Mouse (Mus musculus): ENCODE results near the gene Tm2d3. TPM values are rescaled to one million over a fixed set of nuclear protein-coding genes. Genes with fewer than 3 reads are reported as not detected.
A peak's percentile ranks its signal among the peaks of the same experiment; 100 is the strongest.

Tm2d3 gene
- polyA plus RNA-seq, 1 experiment from 2014 or later = 75.4 TPM

DNA sequence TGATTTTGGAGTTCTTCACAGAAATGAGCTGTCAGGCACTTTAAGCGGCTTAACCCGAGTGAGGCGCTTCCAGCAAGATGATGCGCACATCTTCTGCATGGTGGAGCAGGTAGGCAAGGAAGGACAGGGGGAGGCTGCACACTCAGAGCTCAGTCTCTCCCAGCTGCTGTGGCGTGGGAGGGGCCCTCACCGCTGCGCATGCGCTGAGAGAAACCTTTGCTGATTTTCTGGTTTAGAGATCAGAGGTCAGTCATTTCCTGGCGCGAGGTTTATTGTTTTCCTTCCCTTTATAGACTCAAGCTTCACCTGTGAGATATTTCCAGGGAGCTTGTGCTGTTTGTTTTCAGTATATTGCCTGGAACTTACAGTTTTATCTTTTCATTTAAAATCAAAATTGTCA is 12.9 kb upstream of the Tm2d3 start:
- H3K4me2 ChIP-seq (replicated peaks) = no peak overlapping the region
- no peak overlapping the region for H3K9ac ChIP-seq
- H3K4me1 ChIP-seq = no peaks in the 10 kb centered on the region
- H3K27me3 ChIP-seq = no peaks in the 10 kb centered on the region
- H3K36me3 ChIP-seq = peaks cover 7% of the 10 kb centered on the region; the same call in 1 of the 2 replicates
- no peaks in the 10 kb centered on the region for H3K9me3 ChIP-seq (replicated peaks)
- no peak overlapping the region for H3K4me3 ChIP-seq (replicated peaks)
- H3K27ac ChIP-seq (replicated peaks) = no peak overlapping the region
- ATAC-seq (ENCODE audit: insufficient number of reproducible peaks, low FRiP score, low TSS enrichment, low read depth) = no peak
- WGBS = 73% methylated on average over 10 of the region's 10 CpGs

DNA sequence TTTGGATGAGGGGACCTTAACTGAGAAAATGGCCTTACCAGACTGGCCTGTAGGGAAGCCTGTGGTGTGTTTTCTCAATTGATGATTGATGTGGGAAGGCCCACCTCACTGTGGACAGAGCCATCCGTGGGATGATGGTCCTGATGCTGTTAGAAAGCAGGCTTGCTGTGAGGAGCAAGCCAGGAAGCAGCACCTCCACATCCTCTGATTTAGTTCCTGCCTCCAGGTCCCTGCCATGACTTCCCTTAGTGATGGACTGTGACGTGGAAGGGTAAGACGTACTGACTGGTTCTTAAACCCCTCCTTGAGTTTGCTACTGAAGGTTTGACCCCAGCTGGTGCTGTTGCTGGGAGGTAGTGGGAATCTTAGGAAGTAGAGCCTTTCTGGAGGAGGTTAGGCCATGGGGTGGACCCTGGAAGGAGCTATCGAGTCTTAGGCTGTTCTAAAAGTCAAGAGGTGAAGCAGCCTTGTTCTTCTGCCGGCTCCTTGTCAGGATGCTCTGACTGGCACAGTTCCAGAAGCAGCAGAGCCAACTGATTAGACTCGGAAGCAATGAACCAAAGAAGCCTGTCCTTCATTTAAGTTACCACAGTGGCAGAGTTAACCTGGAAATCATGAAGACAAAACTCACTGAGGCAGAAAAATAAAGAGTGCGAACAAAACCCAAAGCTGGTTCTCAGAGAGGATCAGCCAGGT is 11.9 kb upstream of the Tm2d3 start:
- no peak overlapping the region for H3K27ac ChIP-seq (replicated peaks)
- WGBS = 64% methylated on average over 7 of the region's 7 CpGs
- H3K4me1 ChIP-seq = no peaks in the 10 kb centered on the region
- H3K4me2 ChIP-seq (replicated peaks) = no peak overlapping the region
- H3K4me3 ChIP-seq (replicated peaks) = no peak overlapping the region
- peaks cover 8% of the 10 kb centered on the region; the same call in 1 of the 2 replicates for H3K36me3 ChIP-seq
- no peak for ATAC-seq (ENCODE audit: insufficient number of reproducible peaks, low FRiP score, low TSS enrichment, low read depth)
- H3K9ac ChIP-seq = no peak overlapping the region
- no peaks in the 10 kb centered on the region for H3K9me3 ChIP-seq (replicated peaks)
- H3K27me3 ChIP-seq = no peaks in the 10 kb centered on the region

GRCm38 (mm10) chr7:65681166-65681565 is 9.8 kb upstream of the Tm2d3 start:
- ATAC-seq (ENCODE audit: insufficient number of reproducible peaks, low FRiP score, low TSS enrichment, low read depth) = no peak
- WGBS = 44% methylated on average over 5 of the region's 5 CpGs

GRCm38 (mm10) chr7:65684256-65684835 is 6.6 kb upstream of the Tm2d3 start:
- no peak for ATAC-seq (ENCODE audit: insufficient number of reproducible peaks, low FRiP score, low TSS enrichment, low read depth)
- Histone ChIP-seq H3K4me1 (no peaks in the 10 kb centered on the region), H3K36me3 (peaks cover 9% of the 10 kb centered on the region), H3K9me3 (replicated peaks) (no peaks in the 10 kb centered on the region), H3K4me2 (replicated peaks) (no peak overlapping the region), H3K27ac (replicated peaks) (no peak overlapping the region), H3K9ac (no peak overlapping the region), H3K4me3 (replicated peaks) (no peak overlapping the region), H3K27me3 (no peaks in the 10 kb centered on the region)
- 57% methylated on average over 7 of the region's 7 CpGs for WGBS

More at GRCm38 (mm10) chr7:65681166-65681565, 9.8 kb upstream of the Tm2d3 start:
- no peak overlapping the region for H3K27ac ChIP-seq (replicated peaks)
- H3K4me2 ChIP-seq (replicated peaks) = no peak overlapping the region
- H3K9me3 ChIP-seq (replicated peaks) = no peaks in the 10 kb centered on the region
- peaks cover 5% of the 10 kb centered on the region; the same call in 1 of the 2 replicates for H3K36me3 ChIP-seq
- H3K9ac ChIP-seq = no peak overlapping the region
- H3K4me3 ChIP-seq (replicated peaks) = no peak overlapping the region
- no peaks in the 10 kb centered on the region for H3K4me1 ChIP-seq
- H3K27me3 ChIP-seq = no peaks in the 10 kb centered on the region

DNA sequence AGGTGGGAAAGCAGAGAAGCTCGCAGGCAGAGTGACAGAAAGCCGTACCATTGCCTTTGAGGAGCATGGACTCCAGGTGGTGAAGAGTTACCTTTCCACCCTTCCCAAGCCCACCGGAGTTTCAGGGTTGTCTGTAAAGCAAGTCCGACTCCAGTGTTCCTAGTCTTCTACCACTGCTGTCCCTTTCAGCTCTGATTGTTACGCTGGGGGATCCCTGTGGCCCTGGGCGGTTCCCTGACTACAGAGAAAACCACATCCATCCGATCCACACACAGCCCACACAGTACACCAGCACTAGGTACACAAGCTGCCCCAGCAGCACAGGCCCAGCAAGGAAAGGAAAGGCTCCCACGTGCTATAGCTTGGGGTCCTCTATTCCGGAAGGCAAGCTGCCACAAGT is 4.3 kb upstream of the Tm2d3 start:
- no peak overlapping the region for H3K4me2 ChIP-seq (replicated peaks)
- WGBS = 80% methylated on average over 9 of the region's 9 CpGs
- no peak overlapping the region for H3K27ac ChIP-seq (replicated peaks)
- H3K9me3 ChIP-seq (replicated peaks) = no peaks in the 10 kb centered on the region
- ATAC-seq (ENCODE audit: insufficient number of reproducible peaks, low FRiP score, low TSS enrichment, low read depth) = no peak
- H3K4me3 ChIP-seq (replicated peaks) = no peak overlapping the region
- no peaks in the 10 kb centered on the region for H3K4me1 ChIP-seq
- no peaks in the 10 kb centered on the region for H3K27me3 ChIP-seq
- no peak overlapping the region for H3K9ac ChIP-seq
- H3K36me3 ChIP-seq = peaks cover 9% of the 10 kb centered on the region

GRCm38 (mm10) chr7:65691929-65692605 is 1.1 kb downstream of the Tm2d3 start:
- Histone ChIP-seq H3K4me1 (peaks cover 14% of the 10 kb centered on the region), H3K4me3 (replicated peaks) (no peak overlapping the region), H3K9ac (no peak overlapping the region), H3K9me3 (replicated peaks) (no peaks in the 10 kb centered on the region), H3K4me2 (replicated peaks) (no peak overlapping the region), H3K36me3 (peaks cover 12% of the 10 kb centered on the region), H3K27me3 (no peaks in the 10 kb centered on the region), H3K27ac (replicated peaks) (no peak overlapping the region; the same call in 1 of the 2 replicates)
- no peak for ATAC-seq (ENCODE audit: insufficient number of reproducible peaks, low FRiP score, low TSS enrichment, low read depth)
- WGBS = 70% methylated on average over 8 of the region's 8 CpGs

GRCm38 (mm10) chr7:65692883-65693282 is 1.9 kb downstream of the Tm2d3 start:
- Histone ChIP-seq H3K4me2 (replicated peaks) (peak overlapping the region; percentile 80), H3K9ac (peak overlapping the region; percentile 50), H3K27me3 (no peaks in the 10 kb centered on the region), H3K36me3 (peaks cover 19% of the 10 kb centered on the region), H3K27ac (replicated peaks) (peak overlapping the region; percentile 86), H3K4me1 (peaks cover 14% of the 10 kb centered on the region), H3K9me3 (replicated peaks) (no peaks in the 10 kb centered on the region), H3K4me3 (replicated peaks) (peak overlapping the region; percentile 76)
- ATAC-seq (ENCODE audit: insufficient number of reproducible peaks, low FRiP score, low TSS enrichment, low read depth) = peak; percentile 74
- 1% methylated on average over 10 of the region's 10 CpGs for WGBS

- under 1% methylated on average over 52 of the region's 52 CpGs for WGBS
- no peaks in the 10 kb centered on the region for H3K27me3 ChIP-seq
- peaks cover 14% of the 10 kb centered on the region for H3K4me1 ChIP-seq
- peak overlapping the region; percentile 76 for H3K4me3 ChIP-seq (replicated peaks)
- H3K4me2 ChIP-seq (replicated peaks) = peak overlapping the region; percentile 80
- peak overlapping the region; percentile 86 for H3K27ac ChIP-seq (replicated peaks)
- no peaks in the 10 kb centered on the region for H3K9me3 ChIP-seq (replicated peaks)
- H3K9ac ChIP-seq = peak overlapping the region; percentile 51
- peaks cover 23% of the 10 kb centered on the region for H3K36me3 ChIP-seq
- peak; percentile 93 for ATAC-seq (ENCODE audit: insufficient number of reproducible peaks, low FRiP score, low TSS enrichment, low read depth)
Measured at GRCm38 (mm10) chr7:65693301-65693821, 2.4 kb downstream of the Tm2d3 start.

DNA sequence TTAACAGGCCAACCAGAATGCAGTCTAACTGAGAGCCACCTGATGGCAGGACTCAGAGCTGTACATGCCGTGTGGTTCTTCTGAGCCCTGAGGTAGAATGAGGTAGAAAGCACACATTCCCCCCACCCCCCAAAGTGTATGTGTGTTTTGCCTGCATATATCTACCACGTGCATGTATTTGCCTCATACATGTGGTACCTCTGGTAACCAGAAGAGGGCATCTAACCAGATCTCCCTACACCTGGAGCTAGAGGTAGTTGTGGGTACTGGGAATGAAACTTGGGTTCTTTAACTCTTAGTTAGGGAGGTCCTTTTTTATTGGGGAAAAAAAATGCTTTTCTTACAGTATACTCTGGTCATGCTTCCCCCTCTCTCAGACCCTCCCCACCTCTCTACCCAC is 5.5 kb downstream of the Tm2d3 start:
- 34% methylated on average over 2 of the region's 2 CpGs for WGBS
- Histone ChIP-seq H3K27ac (replicated peaks) (no peak overlapping the region), H3K36me3 (peaks cover 52% of the 10 kb centered on the region), H3K4me3 (replicated peaks) (no peak overlapping the region), H3K9ac (no peak overlapping the region), H3K9me3 (replicated peaks) (no peaks in the 10 kb centered on the region), H3K27me3 (no peaks in the 10 kb centered on the region), H3K4me2 (replicated peaks) (no peak overlapping the region), H3K4me1 (peaks cover 14% of the 10 kb centered on the region)
- no peak for ATAC-seq (ENCODE audit: insufficient number of reproducible peaks, low FRiP score, low TSS enrichment, low read depth)

DNA sequence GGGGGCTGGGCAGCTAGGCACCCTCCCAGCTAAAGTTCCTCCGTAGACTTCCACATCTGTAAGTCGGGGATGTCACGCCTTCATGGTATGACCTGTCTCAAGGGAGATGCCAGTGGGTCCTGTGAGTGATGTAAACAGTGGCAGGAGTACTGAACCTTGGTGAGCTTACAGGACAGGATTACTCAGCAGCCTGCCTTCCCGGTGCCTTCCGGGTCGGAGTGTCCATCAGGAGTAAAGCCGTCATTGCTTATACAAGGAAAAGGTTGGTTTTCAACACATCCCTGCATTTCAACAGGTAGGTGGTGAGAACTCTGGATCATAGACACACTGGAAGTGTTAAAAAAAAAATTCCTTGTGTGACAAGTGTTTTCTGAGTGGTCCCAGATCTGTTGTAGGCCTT is 11.1 kb downstream of the Tm2d3 start:
- Histone ChIP-seq H3K36me3 (peaks cover 50% of the 10 kb centered on the region), H3K27me3 (no peaks in the 10 kb centered on the region), H3K27ac (replicated peaks) (no peak overlapping the region), H3K4me1 (peaks cover 5% of the 10 kb centered on the region; the same call in 1 of the 2 replicates), H3K9me3 (replicated peaks) (no peaks in the 10 kb centered on the region), H3K9ac (no peak overlapping the region), H3K4me3 (replicated peaks) (no peak overlapping the region), H3K4me2 (replicated peaks) (no peak overlapping the region)
- WGBS = 82% methylated on average over 7 of the region's 7 CpGs
- ATAC-seq (ENCODE audit: insufficient number of reproducible peaks, low FRiP score, low TSS enrichment, low read depth) = no peak

DNA sequence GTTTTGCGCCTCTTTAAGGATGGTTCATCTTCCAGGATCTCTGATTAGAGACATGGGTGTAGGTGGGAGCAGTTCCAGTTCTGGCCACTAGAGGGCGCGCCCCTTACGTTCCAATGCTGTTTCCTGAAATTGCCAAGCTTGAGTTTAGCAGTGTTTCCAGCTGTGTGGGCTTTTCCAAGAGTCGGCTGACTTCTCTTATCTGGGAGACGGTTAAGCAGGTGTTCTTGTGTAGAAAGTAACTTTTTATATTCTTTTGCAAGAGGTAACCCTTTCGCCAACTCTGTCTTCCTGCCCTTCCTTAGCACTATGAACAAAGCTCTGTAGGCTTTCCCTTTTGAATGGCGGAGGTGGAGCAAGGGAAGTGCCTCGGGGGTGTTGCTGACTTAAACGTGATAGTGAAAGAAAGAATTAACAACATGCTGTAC is 13.9 kb downstream of the Tm2d3 start:
- Histone ChIP-seq H3K4me2 (replicated peaks) (peak overlapping the region; percentile 48), H3K4me1 (peaks cover 5% of the 10 kb centered on the region; the same call in 1 of the 2 replicates), H3K9ac (no peak overlapping the region), H3K9me3 (replicated peaks) (no peaks in the 10 kb centered on the region), H3K27ac (replicated peaks) (no peak overlapping the region), H3K4me3 (replicated peaks) (peak overlapping the region; percentile 32), H3K27me3 (no peaks in the 10 kb centered on the region), H3K36me3 (peaks cover 26% of the 10 kb centered on the region)
- WGBS = 7% methylated on average over 10 of the region's 10 CpGs
- no peak for ATAC-seq (ENCODE audit: insufficient number of reproducible peaks, low FRiP score, low TSS enrichment, low read depth)
